Mouse (Mus musculus) hindbrain, embryonic 11.5 days (tissue): ENCODE results near the gene Sox15. TPM values are rescaled to one million over a fixed set of nuclear protein-coding genes. Genes with fewer than 3 reads are reported as not detected.
A peak's percentile ranks its signal among the peaks of the same experiment; 100 is the strongest.

Experiments
- ATAC-seq: fragments of 200-750 bp; cut with Nextera tagmentation; 2 replicates; pipeline ENCODE4 v1.8.0; 2017; ENCODE audit warnings: mild to moderate bottlenecking, moderate TSS enrichment, moderate library complexity; ENCODE audit not compliant: low FRiP score
- DNase-seq: peaks from one replicate; pipeline ENCODE4 v3.0.0-alpha.2; 2015; ENCODE audit warnings: low spot score
- H3K27ac ChIP-seq: fragments of 300-500 bp; sonication (generic); 2 replicates; pipeline ENCODE4 v1.5.1; 2014; ENCODE audit warnings: mild to moderate bottlenecking, low read depth, low read length
- H3K27me3 ChIP-seq: fragments of 300-500 bp; sonication (generic); 2 replicates; pipeline ENCODE4 v1.6.1; 2014; ENCODE audit warnings: mild to moderate bottlenecking, low read length, moderate library complexity, mixed read lengths; ENCODE audit not compliant: control insufficient read depth, insufficient read depth
- H3K36me3 ChIP-seq: fragments of 300-500 bp; sonication (generic); 2 replicates; pipeline ENCODE4 v1.6.1; 2014; ENCODE audit warnings: mild to moderate bottlenecking, low read length, moderate library complexity, mixed read lengths; ENCODE audit not compliant: control insufficient read depth, insufficient read depth
- H3K4me1 ChIP-seq: fragments of 300-500 bp; sonication (generic); replicated peaks from 2 replicates; pipeline ENCODE4 v1.6.1; 2014; ENCODE audit warnings: low read length, mixed read lengths; ENCODE audit not compliant: control insufficient read depth, insufficient read depth
- H3K4me2 ChIP-seq: fragments of 300-500 bp; sonication (generic); replicated peaks from 2 replicates; pipeline ENCODE4 v1.6.1; 2014; ENCODE audit warnings: mild to moderate bottlenecking, low read depth, low read length
- H3K4me3 ChIP-seq: fragments of 300-500 bp; sonication (generic); 2 replicates; pipeline ENCODE4 v1.5.1; 2014; ENCODE audit warnings: low read depth, low read length
- H3K9ac ChIP-seq: fragments of 300-500 bp; sonication (generic); 2 replicates; pipeline ENCODE4 v1.6.1; 2014; ENCODE audit warnings: low read depth, low read length
- H3K9me3 ChIP-seq: fragments of 300-500 bp; sonication (generic); 2 replicates; pipeline ENCODE4 v1.6.1; 2016; ENCODE audit warnings: low read length; ENCODE audit not compliant: control insufficient read depth
- WGBS: fragments of 180-500 bp; shearing (Covaris S2); extraction: QIAGEN DNeasy Blood & Tissue Kit; methylation state at CpG from one replicate; pipeline ENCODE4 v1.1.7; 2014; 5-methylcytosine and 5-hydroxymethylcytosine counted together
- polyA plus RNA-seq: library from polyadenylated mRNA; unstranded; fragments of >200 nt; fragmentation: Nextera tagmentation; extraction: Ambion mirVana; gene quantifications from 2 replicates; pipeline ENCODE4 v1.2.1, GENCODE M21; 2014

Sox15 gene
- polyA plus RNA-seq, 1 experiment from 2014 or later = not detected

DNA sequence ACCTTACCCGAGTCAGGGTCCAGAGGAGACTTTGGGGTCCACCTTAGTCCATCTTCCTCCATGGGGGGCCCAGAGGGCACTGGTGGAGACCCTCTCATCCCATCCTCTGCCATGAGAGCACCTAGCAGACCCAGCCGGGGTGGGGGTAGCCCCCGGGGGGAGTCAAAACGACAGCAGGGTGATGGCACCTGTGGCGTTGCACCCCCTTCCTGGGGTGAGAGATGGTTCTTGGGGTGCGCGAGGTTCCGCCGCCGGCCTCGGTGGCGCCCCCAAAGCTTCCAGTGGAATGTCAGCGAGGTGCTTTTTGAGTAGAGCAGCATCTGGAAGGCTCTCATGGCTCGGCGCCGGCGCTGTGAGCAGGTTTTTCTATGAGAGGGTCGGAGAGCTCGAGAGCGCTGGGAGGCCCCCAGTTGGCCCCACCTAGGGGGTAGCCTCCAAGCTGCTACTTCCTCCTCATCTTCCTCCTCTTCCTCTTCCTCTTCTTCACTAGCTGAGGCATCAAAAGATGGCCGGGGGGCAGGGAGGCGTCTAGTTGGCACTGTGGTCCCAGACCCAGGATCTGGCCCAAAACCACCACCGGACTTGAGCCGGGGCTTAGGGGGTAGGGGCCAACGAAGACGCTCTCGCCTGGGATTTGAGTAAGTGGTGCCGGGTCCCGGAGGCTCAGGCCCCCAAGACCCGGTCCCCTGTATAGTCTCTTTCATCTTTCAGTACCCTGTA lies 25.2 kb downstream of the Sox15 start:
- H3K9ac ChIP-seq = no peak overlapping the region
- H3K4me1 ChIP-seq = peaks cover 5% of the 10 kb centered on the region; the same call in 1 of the 2 replicates
- peak overlapping the region; percentile 90; the same call in 1 of the 2 replicates for H3K4me2 ChIP-seq
- H3K27ac ChIP-seq = no peak overlapping the region
- no peak overlapping the region for H3K4me3 ChIP-seq
- WGBS = 92% methylated on average over 30 of the region's 30 CpGs
- peaks cover 7% of the 10 kb centered on the region; the same call in 1 of the 2 replicates for H3K36me3 ChIP-seq
- no peak for ATAC-seq
- H3K9me3 ChIP-seq = no peaks in the 10 kb centered on the region
- no peaks in the 10 kb centered on the region for H3K27me3 ChIP-seq
- DNase-seq = no peak

- peak within 1 kb of the TSS; percentile 73 for H3K4me3 ChIP-seq
- no peaks in the 10 kb centered on the region for H3K9me3 ChIP-seq
- H3K9ac ChIP-seq = peak within 1 kb of the TSS; percentile 82
- peaks cover 2% of the 10 kb centered on the region; the same call in 1 of the 2 replicates for H3K36me3 ChIP-seq
- peak; percentile 95 for ATAC-seq
- H3K4me2 ChIP-seq = peak within 1 kb of the TSS; percentile 90
- peak within 1 kb of the TSS; percentile 83 for H3K27ac ChIP-seq
- no peaks in the 10 kb centered on the region for H3K27me3 ChIP-seq
- DNase-seq = peak; percentile 97
- WGBS = under 1% methylated on average over 70 of the region's 80 CpGs
- H3K4me1 ChIP-seq = peaks cover 5% of the 10 kb centered on the region; the same call in 1 of the 2 replicates
Measured at GRCm38 (mm10) chr11:69681314-69682208, 26.4 kb downstream of the Sox15 start, which contains the start of gene Senp3. Gene Senp3 (minus strand): TSS chr11:69682084.

DNA sequence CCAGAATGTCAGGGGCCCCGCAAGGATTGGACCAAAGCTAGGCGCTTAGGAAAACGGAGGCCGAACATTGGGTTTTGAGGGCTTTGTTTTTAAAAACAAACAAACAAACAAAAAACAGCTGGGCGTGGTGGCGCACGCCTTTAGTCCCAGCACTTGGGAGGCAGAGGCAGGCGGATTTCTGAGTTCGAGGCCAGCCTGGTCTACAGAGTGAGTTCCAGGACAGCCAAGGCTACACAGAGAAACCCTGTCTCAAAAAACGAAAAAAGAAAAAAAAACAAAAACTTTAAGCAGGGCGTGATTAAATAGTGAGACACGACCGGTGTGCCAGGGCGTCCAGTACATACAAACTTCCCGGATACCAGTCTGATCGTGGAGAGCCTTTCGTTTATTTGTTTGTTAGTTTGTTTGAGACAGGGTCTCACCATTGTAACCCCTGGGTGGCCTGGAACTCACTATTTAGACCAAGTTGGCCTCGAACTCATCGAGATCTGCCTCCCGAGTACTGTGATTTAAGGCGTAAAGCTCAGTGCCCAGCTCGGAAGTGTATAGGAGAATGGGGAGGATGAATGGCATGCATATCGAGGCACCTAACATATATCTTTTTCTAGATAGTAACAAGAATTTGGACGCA lies 27.2 kb downstream of the Sox15 start:
- Histone ChIP-seq H3K27ac (peak overlapping the region; percentile 83), H3K36me3 (no peaks in the 10 kb centered on the region), H3K9me3 (no peaks in the 10 kb centered on the region), H3K4me3 (peak overlapping the region; percentile 73), H3K9ac (peak overlapping the region; percentile 82), H3K4me1 (peaks cover 5% of the 10 kb centered on the region; the same call in 1 of the 2 replicates), H3K4me2 (peak overlapping the region; percentile 74), H3K27me3 (no peaks in the 10 kb centered on the region)
- 27% methylated on average over 24 of the region's 24 CpGs for WGBS
- peak; percentile 42; the same call in 1 of the 2 replicates for ATAC-seq
- DNase-seq = no peak

DNA sequence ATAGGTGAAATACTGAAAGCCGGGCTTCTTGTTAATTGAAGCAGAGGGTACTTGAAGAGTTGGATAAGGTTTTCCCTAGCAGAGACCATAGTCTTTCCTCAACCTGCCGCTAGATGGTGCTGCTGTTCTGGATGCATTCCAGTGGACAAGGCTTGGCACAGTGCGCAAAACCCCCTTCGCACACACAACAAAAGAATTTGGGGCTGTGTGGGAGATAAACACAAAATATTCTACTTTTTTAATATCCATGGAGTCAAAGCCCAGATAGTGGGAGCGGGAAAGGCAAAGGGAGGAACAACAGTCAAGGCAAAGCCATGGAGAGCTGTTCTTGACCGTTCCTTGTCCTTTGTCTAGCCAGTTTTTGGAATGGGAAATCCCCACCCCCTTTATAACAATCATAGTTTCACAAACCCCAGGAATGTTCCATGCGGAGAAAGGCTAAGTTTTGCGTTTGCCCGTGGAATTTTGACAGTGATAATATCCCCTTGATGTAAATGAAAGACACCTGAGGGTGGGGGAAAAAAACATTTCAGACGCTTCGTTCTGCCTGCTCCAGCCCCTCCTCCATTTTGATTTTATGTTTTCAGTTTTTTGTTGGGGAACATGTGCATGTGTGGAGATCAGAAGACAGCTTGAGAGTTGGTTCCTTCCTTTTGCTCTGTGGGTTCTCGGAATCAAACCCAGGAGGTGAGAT lies 27.9 kb downstream of the Sox15 start:
- 24% methylated on average over 12 of the region's 12 CpGs for WGBS
- 0 out of 2 replicates have a peak overlapping the region, but pooled peaks have one; percentile 73 for H3K4me3 ChIP-seq
- ATAC-seq (peak; percentile 34; the same call in 1 of the 2 replicates), DNase-seq (peak; percentile 95)
- H3K9me3 ChIP-seq = no peaks in the 10 kb centered on the region
- H3K27ac ChIP-seq = no peak overlapping the region
- no peak overlapping the region for H3K4me2 ChIP-seq
- H3K4me1 ChIP-seq = peaks cover 5% of the 10 kb centered on the region; the same call in 1 of the 2 replicates
- no peak overlapping the region; the same call in 1 of the 2 replicates for H3K9ac ChIP-seq
- H3K36me3 ChIP-seq = no peaks in the 10 kb centered on the region
- no peaks in the 10 kb centered on the region for H3K27me3 ChIP-seq

DNA sequence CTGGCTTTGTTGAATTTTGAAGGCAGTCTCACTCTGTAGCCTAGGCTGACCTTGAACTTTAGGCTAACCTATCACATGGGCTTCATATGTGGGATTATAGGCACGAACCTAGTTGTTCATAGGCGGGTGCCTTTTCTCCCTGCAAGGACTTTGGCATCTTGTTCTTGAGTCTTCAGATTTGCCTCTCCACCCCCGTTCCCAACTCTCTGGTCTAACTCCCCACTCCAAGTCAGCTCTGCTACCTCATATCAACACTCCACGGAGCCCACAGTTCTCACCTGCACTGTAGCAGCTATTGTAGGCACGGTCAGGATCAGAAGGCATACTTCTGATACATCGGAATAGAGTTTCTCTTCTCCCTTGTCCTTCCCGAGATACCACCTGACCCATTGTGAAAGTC lies 28.5 kb downstream of the Sox15 start:
- H3K27me3 ChIP-seq = no peaks in the 10 kb centered on the region
- no peak overlapping the region for H3K4me3 ChIP-seq
- no peak overlapping the region; the same call in 1 of the 2 replicates for H3K9ac ChIP-seq
- H3K9me3 ChIP-seq = no peaks in the 10 kb centered on the region
- ATAC-seq (no peak), DNase-seq (no peak)
- H3K36me3 ChIP-seq = no peaks in the 10 kb centered on the region
- H3K27ac ChIP-seq = no peak overlapping the region
- H3K4me1 ChIP-seq = peaks cover 5% of the 10 kb centered on the region; the same call in 1 of the 2 replicates
- H3K4me2 ChIP-seq = no peak overlapping the region
- WGBS = 79% methylated on average over 7 of the region's 7 CpGs

DNA sequence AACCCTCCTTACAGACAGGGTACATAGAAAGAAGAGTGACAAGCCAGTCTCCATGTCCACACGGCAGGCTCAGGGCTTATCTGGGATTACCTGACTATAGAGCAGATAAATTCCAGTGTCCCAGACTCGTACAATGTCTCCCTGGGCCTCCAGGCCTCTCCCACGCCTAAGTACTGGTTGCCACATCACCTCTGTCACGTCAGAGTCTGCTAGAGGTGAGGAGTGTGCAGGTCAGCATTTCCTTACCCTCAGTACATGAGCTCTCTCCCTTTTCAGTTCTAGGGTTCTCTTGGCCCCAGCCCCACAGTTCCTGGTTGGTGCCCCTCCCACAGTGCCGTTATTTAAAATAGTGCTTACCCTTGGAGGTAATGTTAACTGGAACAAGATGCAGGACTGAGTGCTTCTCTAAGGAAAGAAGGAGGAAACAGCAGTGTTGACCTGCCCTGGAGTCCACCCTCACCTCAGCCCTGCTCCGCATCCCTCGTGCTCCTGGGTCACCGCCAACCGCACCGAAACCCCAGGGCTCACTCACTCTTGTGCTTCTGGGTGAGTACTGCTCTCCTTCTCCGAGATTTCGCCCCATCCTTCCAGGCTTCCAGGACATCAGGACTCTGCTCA lies 29.1 kb downstream of the Sox15 start:
- H3K36me3 ChIP-seq = no peaks in the 10 kb centered on the region
- no peak overlapping the region for H3K27ac ChIP-seq
- no peak overlapping the region; the same call in 1 of the 2 replicates for H3K9ac ChIP-seq
- no peak for ATAC-seq
- WGBS = 89% methylated on average over 12 of the region's 12 CpGs
- DNase-seq = no peak
- no peak overlapping the region for H3K4me3 ChIP-seq
- no peaks in the 10 kb centered on the region for H3K27me3 ChIP-seq
- H3K9me3 ChIP-seq = no peaks in the 10 kb centered on the region
- no peak overlapping the region for H3K4me2 ChIP-seq
- peaks cover 5% of the 10 kb centered on the region; the same call in 1 of the 2 replicates for H3K4me1 ChIP-seq

- Histone ChIP-seq H3K9ac (no peak overlapping the region), H3K36me3 (no peaks in the 10 kb centered on the region), H3K4me3 (no peak overlapping the region), H3K4me1 (peaks cover 5% of the 10 kb centered on the region; the same call in 1 of the 2 replicates), H3K27me3 (no peaks in the 10 kb centered on the region), H3K9me3 (no peaks in the 10 kb centered on the region), H3K27ac (no peak overlapping the region), H3K4me2 (no peak overlapping the region)
- 78% methylated on average over 6 of the region's 6 CpGs for WGBS
- DNase-seq = no peak
- ATAC-seq = no peak
Measured at GRCm38 (mm10) chr11:69684936-69685335, 29.8 kb downstream of the Sox15 start.
